Mouse (Mus musculus) retina, postnatal 7 days (tissue): ENCODE results near the gene Pdzd3.

Experiments
- DNase-seq: peaks from one replicate; pipeline ENCODE4 v3.0.0-alpha.2; 2012; ENCODE audit warnings: low read depth, low spot score

The Pdzd3 gene

GRCm38 (mm10) chr9:44250445-44250844 lies 826 bp downstream of the Pdzd3 start:
- no peak for DNase-seq

GRCm38 (mm10) chr9:44249181-44250146 lies 1.8 kb downstream of the Pdzd3 start:
- peak; percentile 49 for DNase-seq

- DNase-seq: no peak
These were observed 3.4 kb downstream of the Pdzd3 start for GRCm38 (mm10) chr9:44247907-44248306.

GRCm38 (mm10) chr9:44243621-44244020 lies 7.7 kb downstream of the Pdzd3 start:
- no peak for DNase-seq

GRCm38 (mm10) chr9:44241418-44241817 lies 9.9 kb downstream of the Pdzd3 start:
- no peak for DNase-seq

GRCm38 (mm10) chr9:44240911-44241310 lies 10.4 kb downstream of the Pdzd3 start:
- DNase-seq: no peak

GRCm38 (mm10) chr9:44240399-44240798 lies 10.9 kb downstream of the Pdzd3 start, which contains the start of gene Ccdc153:
Ccdc153 (plus strand) TSS chr9:44240676.
- no peak for DNase-seq

- peak; percentile 45 for DNase-seq
These were observed 11.8 kb downstream of the Pdzd3 start for GRCm38 (mm10) chr9:44239447-44239846.

- no peak for DNase-seq
These were observed 12.6 kb downstream of the Pdzd3 start for GRCm38 (mm10) chr9:44238501-44239190.

GRCm38 (mm10) chr9:44237128-44237527 lies 14.1 kb downstream of the Pdzd3 start:
- DNase-seq: no peak

- DNase-seq: no peak
These were observed 14.7 kb downstream of the Pdzd3 start for GRCm38 (mm10) chr9:44236601-44237000.

- DNase-seq: no peak
These were observed 16.5 kb downstream of the Pdzd3 start for GRCm38 (mm10) chr9:44234479-44235427.

- DNase-seq: peak; percentile 100
These were observed 17.3 kb downstream of the Pdzd3 start, which contains the start of gene Cbl for GRCm38 (mm10) chr9:44233802-44234478. Cbl (minus strand) TSS chr9:44234049.

GRCm38 (mm10) chr9:44233021-44233801 lies 18.1 kb downstream of the Pdzd3 start:
- DNase-seq: no peak

GRCm38 (mm10) chr9:44231609-44232008 lies 19.7 kb downstream of the Pdzd3 start:
- DNase-seq: no peak

- DNase-seq: no peak
These were observed 25.3 kb downstream of the Pdzd3 start for GRCm38 (mm10) chr9:44225993-44226392.

- DNase-seq: no peak
These were observed 37.7 kb downstream of the Pdzd3 start for GRCm38 (mm10) chr9:44213538-44213937.

- DNase-seq: no peak
These were observed 38.9 kb downstream of the Pdzd3 start for GRCm38 (mm10) chr9:44212406-44212805.

- DNase-seq: no peak
These were observed 41.9 kb downstream of the Pdzd3 start for GRCm38 (mm10) chr9:44209416-44209815.

GRCm38 (mm10) chr9:44207840-44208239 lies 43.4 kb downstream of the Pdzd3 start:
- no peak for DNase-seq
